Mouse (Mus musculus) stomach, postnatal 0 days (tissue): ENCODE results near the gene Nuak2. TPM values are rescaled to one million over a fixed set of nuclear protein-coding genes. Genes with fewer than 3 reads are reported as not detected.
A peak's percentile ranks its signal among the peaks of the same experiment; 100 is the strongest.

Source experiments
- ATAC-seq: fragments of 200-750 bp; cut with Nextera tagmentation; 2 replicates; pipeline ENCODE4 v1.8.0; 2017; ENCODE audit not compliant: low FRiP score, low TSS enrichment
- DNase-seq: peaks from one replicate; pipeline ENCODE4 v3.0.0-alpha.2; 2016; ENCODE audit warnings: low spot score
- H3K27ac ChIP-seq: fragments of 300-500 bp; sonication (generic); replicated peaks from 2 replicates; pipeline ENCODE4 v1.5.1; 2014; ENCODE audit warnings: mild to moderate bottlenecking, control low read depth
- H3K27me3 ChIP-seq: fragments of 300-500 bp; sonication (generic); 2 replicates; pipeline ENCODE4 v1.6.1; 2014; ENCODE audit warnings: low read length; ENCODE audit not compliant: control insufficient read depth, insufficient read depth
- H3K36me3 ChIP-seq: fragments of 300-500 bp; sonication (generic); 2 replicates; pipeline ENCODE4 v1.6.1; 2014; ENCODE audit warnings: low read length, mixed read lengths; ENCODE audit not compliant: control insufficient read depth, insufficient read depth
- H3K4me1 ChIP-seq: fragments of 300-500 bp; sonication (generic); replicated peaks from 2 replicates; pipeline ENCODE4 v1.6.1; 2014; ENCODE audit warnings: antibody characterized with exemption; ENCODE audit not compliant: control insufficient read depth, insufficient read depth
- H3K4me2 ChIP-seq: fragments of 300-500 bp; sonication (generic); replicated peaks from 2 replicates; pipeline ENCODE4 v1.6.1; 2014; ENCODE audit warnings: low read depth, mild to moderate bottlenecking, control low read depth, moderate library complexity
- H3K4me3 ChIP-seq: fragments of 300-500 bp; sonication (generic); 2 replicates; pipeline ENCODE4 v1.5.1; 2014; ENCODE audit warnings: low read depth, low read length, control low read depth
- H3K9ac ChIP-seq: fragments of 300-500 bp; sonication (generic); 2 replicates; pipeline ENCODE4 v1.6.1; 2014; ENCODE audit warnings: mild to moderate bottlenecking, low read length, control low read depth, mixed read lengths
- H3K9me3 ChIP-seq: fragments of 300-500 bp; sonication (generic); 2 replicates; pipeline ENCODE4 v1.6.1; 2016; ENCODE audit warnings: low read length; ENCODE audit not compliant: control insufficient read depth
- CTCF ChIP-seq: IDR thresholded peaks from 2 replicates; pipeline ENCODE4 v1.5.1; 2016; ENCODE audit warnings: antibody characterized with exemption, low read depth, mild to moderate bottlenecking, moderate library complexity
- EP300 ChIP-seq: optimal IDR thresholded peaks from 2 replicates; pipeline ENCODE3; 2016; ENCODE audit warnings: antibody characterized with exemption
- WGBS: fragments of 180-500 bp; shearing (Covaris S2); extraction: QIAGEN DNeasy Blood & Tissue Kit; methylation state at CpG from one replicate; pipeline ENCODE4 v1.1.7; 2014; 5-methylcytosine and 5-hydroxymethylcytosine counted together
- polyA plus RNA-seq: library from polyadenylated mRNA; unstranded; fragments of >200 nt; fragmentation: Nextera tagmentation; extraction: Ambion mirVana; gene quantifications from 2 replicates; pipeline ENCODE4 v1.2.1, GENCODE M21; 2015

Nuak2 gene
- polyA plus RNA-seq, 1 experiment from 2014 or later: 6.2 TPM

GRCm38 (mm10) chr1:132336921-132337320 is 21.0 kb downstream of the Nuak2 start:
- no peak for ATAC-seq
- Histone ChIP-seq H3K4me3 (no peak overlapping the region), H3K27ac (no peak overlapping the region), H3K27me3 (no peaks in the 10 kb centered on the region), H3K36me3 (no peaks in the 10 kb centered on the region; the same call in 1 of the 2 replicates), H3K4me2 (no peak overlapping the region), H3K9me3 (no peaks in the 10 kb centered on the region), H3K4me1 (peaks cover 4% of the 10 kb centered on the region; the same call in 1 of the 2 replicates), H3K9ac (no peak overlapping the region)
- 68% methylated on average over 6 of the region's 6 CpGs for WGBS
- DNase-seq: no peak
- TF ChIP-seq CTCF (no peak), EP300 (no peak)

- Histone ChIP-seq H3K4me1 (peaks cover 6% of the 10 kb centered on the region; the same call in 1 of the 2 replicates), H3K9me3 (no peaks in the 10 kb centered on the region), H3K4me2 (no peak overlapping the region), H3K27me3 (no peaks in the 10 kb centered on the region), H3K27ac (no peak overlapping the region), H3K9ac (no peak overlapping the region), H3K4me3 (no peak overlapping the region), H3K36me3 (no peaks in the 10 kb centered on the region)
- TF ChIP-seq EP300 (no peak), CTCF (no peak)
- 31% methylated on average over 8 of the region's 8 CpGs for WGBS
- ATAC-seq (no peak), DNase-seq (no peak)
Observed at GRCm38 (mm10) chr1:132338027-132338660, 22.2 kb downstream of the Nuak2 start.

GRCm38 (mm10) chr1:132341731-132342501 is 26.0 kb downstream of the Nuak2 start:
- no peaks in the 10 kb centered on the region for H3K27me3 ChIP-seq
- no peak overlapping the region for H3K4me3 ChIP-seq
- H3K4me2 ChIP-seq: no peak overlapping the region
- 0 out of 2 replicates have a peak overlapping the region, but pooled peaks have one; percentile 8 for H3K9ac ChIP-seq
- H3K9me3 ChIP-seq: no peaks in the 10 kb centered on the region
- 0 out of 2 replicates have a peak, but pooled peaks cover 4% of the 10 kb centered on the region for H3K4me1 ChIP-seq
- no peak for ATAC-seq
- DNase-seq: no peak
- WGBS: 42% methylated on average over 5 of the region's 5 CpGs
- no peaks in the 10 kb centered on the region for H3K36me3 ChIP-seq
- TF ChIP-seq CTCF (no peak), EP300 (no peak)
- no peak overlapping the region for H3K27ac ChIP-seq

GRCm38 (mm10) chr1:132342518-132342917 is 26.6 kb downstream of the Nuak2 start:
- Histone ChIP-seq H3K4me2 (no peak overlapping the region), H3K36me3 (no peaks in the 10 kb centered on the region), H3K4me1 (0 out of 2 replicates have a peak, but pooled peaks cover 4% of the 10 kb centered on the region), H3K4me3 (no peak overlapping the region), H3K27me3 (no peaks in the 10 kb centered on the region), H3K9me3 (no peaks in the 10 kb centered on the region), H3K27ac (no peak overlapping the region), H3K9ac (no peak overlapping the region)
- TF ChIP-seq CTCF: no peak
- TF ChIP-seq EP300: no peak
- no peak for DNase-seq
- no peak for ATAC-seq
- WGBS: 72% methylated on average over 3 of the region's 3 CpGs

- TF ChIP-seq EP300: no peak
- TF ChIP-seq CTCF: no peak
- Histone ChIP-seq H3K4me3 (no peak overlapping the region), H3K4me1 (0 out of 2 replicates have a peak, but pooled peaks cover 4% of the 10 kb centered on the region), H3K9me3 (no peaks in the 10 kb centered on the region), H3K4me2 (no peak overlapping the region), H3K36me3 (no peaks in the 10 kb centered on the region), H3K27ac (no peak overlapping the region), H3K27me3 (no peaks in the 10 kb centered on the region), H3K9ac (no peak overlapping the region)
- WGBS: 91% methylated on average over 2 of the region's 2 CpGs
- DNase-seq (no peak), ATAC-seq (no peak)
Observed at GRCm38 (mm10) chr1:132343191-132343590, 27.3 kb downstream of the Nuak2 start.

GRCm38 (mm10) chr1:132343656-132344055 is 27.7 kb downstream of the Nuak2 start:
- 89% methylated on average over 1 of the region's 1 CpGs for WGBS
- H3K4me1 ChIP-seq: 0 out of 2 replicates have a peak, but pooled peaks cover 4% of the 10 kb centered on the region
- no peaks in the 10 kb centered on the region for H3K36me3 ChIP-seq
- H3K27me3 ChIP-seq: no peaks in the 10 kb centered on the region
- no peak for DNase-seq
- H3K4me2 ChIP-seq: no peak overlapping the region
- TF ChIP-seq CTCF (no peak), EP300 (no peak)
- no peaks in the 10 kb centered on the region for H3K9me3 ChIP-seq
- no peak for ATAC-seq
- H3K4me3 ChIP-seq: no peak overlapping the region
- no peak overlapping the region for H3K27ac ChIP-seq
- H3K9ac ChIP-seq: no peak overlapping the region
